Mouse (Mus musculus) CH12.LX (cell line): ENCODE results near the gene Cth. TPM values are rescaled to one million over a fixed set of nuclear protein-coding genes. Genes with fewer than 3 reads are reported as not detected.
"Not testable (repeated sequence)": the region's sequence is repeated elsewhere in the genome, so short reads cannot be mapped to it uniquely, and the experiment has no call there.

Experiments used
- DNase-seq: peaks from one replicate; pipeline ENCODE4 v3.0.0-alpha.2; 2013; ENCODE audit errors: extremely low read depth
- H3K27ac ChIP-seq: 2 replicates; pipeline ENCODE4 v1.5.1; 2012; ENCODE audit warnings: low read depth, mild to moderate bottlenecking, control low read depth, moderate library complexity; ENCODE audit not compliant: insufficient read depth
- H3K27me3 ChIP-seq: replicated peaks from 2 replicates; pipeline ENCODE3; 2012; ENCODE audit warnings: inconsistent platforms
- H3K36me3 ChIP-seq, 2 experiments: replicated peaks in 1 of 2; 2 replicates each; pipeline versions ENCODE3 to v1.6.1; 2012; ENCODE audit warnings: inconsistent platforms in 1 of 2, low read length in 1 of 2, mild to moderate bottlenecking in 1 of 2, mixed read lengths in 1 of 2, moderate library complexity in 1 of 2; ENCODE audit not compliant: control insufficient read depth in 1 of 2, insufficient read depth in 1 of 2
- H3K4me1 ChIP-seq, 2 experiments: 2 replicates each; pipeline ENCODE4 v1.6.1; 2012; ENCODE audit warnings: inconsistent platforms in 1 of 2, moderate library complexity in 1 of 2; ENCODE audit not compliant: insufficient read depth in 2 of 2, control insufficient read depth in 1 of 2
- H3K4me2 ChIP-seq: 2 replicates; pipeline ENCODE4 v1.6.1; 2012; ENCODE audit warnings: low read depth, mild to moderate bottlenecking, control low read depth; ENCODE audit not compliant: poor library complexity, insufficient read depth, severe bottlenecking
- H3K4me3 ChIP-seq, 3 experiments: fragments of 150-350 bp in 1 of 3; sonication (generic) in 1 of 3; replicated peaks in 1 of 3; 2 replicates each; pipeline versions ENCODE3 to v1.5.1; 2011 to 2012; ENCODE audit warnings: low read depth in 2 of 3, low read length in 2 of 3, mild to moderate bottlenecking in 2 of 3, moderate library complexity in 2 of 3, control low read depth in 1 of 3, improper control_type of control experiment in 1 of 3, inconsistent platforms in 1 of 3, mixed read lengths in 1 of 3; ENCODE audit not compliant: poor library complexity in 1 of 3
- H3K79me2 ChIP-seq: replicated peaks from 2 replicates; pipeline ENCODE4 v1.6.1; 2012; ENCODE audit warnings: mild to moderate bottlenecking, moderate library complexity; ENCODE audit not compliant: control insufficient read depth, poor library complexity, insufficient read depth, severe bottlenecking; ENCODE audit errors: extremely low read depth
- H3K9ac ChIP-seq: 2 replicates; pipeline ENCODE4 v1.6.1; 2012; ENCODE audit warnings: low read depth, mild to moderate bottlenecking, control low read depth, moderate library complexity; ENCODE audit not compliant: insufficient read depth
- H3K9me3 ChIP-seq: replicated peaks from 2 replicates; pipeline ENCODE3; 2012; ENCODE audit warnings: low read length, inconsistent platforms, mixed read lengths
- BHLHE40 ChIP-seq: IDR thresholded peaks from 2 replicates; pipeline ENCODE4 v1.6.1; 2011; ENCODE audit warnings: mild to moderate bottlenecking, low read depth, low read length, improper control_type of control experiment
- CTCF ChIP-seq, 2 experiments: IDR thresholded peaks in 1 of 2; conservative IDR thresholded peaks in 1 of 2; 2 replicates each; pipeline ENCODE4 v1.5.1; 2011 to 2012; ENCODE audit warnings: low read depth in 2 of 2, low read length in 2 of 2, improper control_type of control experiment in 1 of 2, inconsistent platforms in 1 of 2, mild to moderate bottlenecking in 1 of 2, moderate library complexity in 1 of 2
- E2F4 ChIP-seq: IDR thresholded peaks from 2 replicates; pipeline ENCODE4 v1.6.1; 2011; ENCODE audit warnings: low read depth, low read length, improper control_type of control experiment; ENCODE audit not compliant: insufficient replicate concordance
- GABPA ChIP-seq: IDR thresholded peaks from 2 replicates; pipeline ENCODE4 v1.6.1; 2012; ENCODE audit warnings: low read depth, low read length, improper control_type of control experiment, inconsistent platforms; ENCODE audit not compliant: insufficient replicate concordance
- IRF4 ChIP-seq: IDR thresholded peaks from 2 replicates; pipeline ENCODE4 v1.6.1; 2014; ENCODE audit warnings: low read depth, mild to moderate bottlenecking, inconsistent platforms, low read length, improper control_type of control experiment
- JUN ChIP-seq: IDR thresholded peaks from 2 replicates; pipeline ENCODE4 v1.6.1; 2011; ENCODE audit warnings: low read depth, mild to moderate bottlenecking, low read length, improper control_type of control experiment, moderate library complexity; ENCODE audit not compliant: insufficient read depth
- JUND ChIP-seq: conservative IDR thresholded peaks from 2 replicates; pipeline ENCODE4 v1.6.1; 2011; ENCODE audit warnings: low read depth, low read length, improper control_type of control experiment
- KAT2A ChIP-seq: IDR thresholded peaks from 2 replicates; pipeline ENCODE4 v1.6.1; 2012; ENCODE audit warnings: low read length, improper control_type of control experiment, inconsistent platforms; ENCODE audit not compliant: insufficient replicate concordance
- MAFK ChIP-seq: IDR thresholded peaks from 2 replicates; pipeline ENCODE4 v1.6.1; 2011; ENCODE audit warnings: low read length, improper control_type of control experiment; ENCODE audit not compliant: insufficient replicate concordance
- MAZ ChIP-seq: IDR thresholded peaks from 2 replicates; pipeline ENCODE4 v1.6.1; 2012; ENCODE audit warnings: low read depth, mild to moderate bottlenecking, inconsistent platforms, low read length, improper control_type of control experiment, moderate library complexity
- MEF2A ChIP-seq: IDR thresholded peaks from 2 replicates; pipeline ENCODE4 v1.6.1; 2014; ENCODE audit warnings: low read depth, mild to moderate bottlenecking, inconsistent platforms, low read length, improper control_type of control experiment, borderline replicate concordance
- MYC ChIP-seq: IDR thresholded peaks from 2 replicates; pipeline ENCODE4 v1.6.1; 2011; ENCODE audit warnings: low read depth, mild to moderate bottlenecking, improper control_type of control experiment, low read length
- PAX5 ChIP-seq: IDR thresholded peaks from 2 replicates; pipeline ENCODE4 v1.6.1; 2012; ENCODE audit warnings: low read length, inconsistent platforms, mixed read lengths
- POLR2A ChIP-seq: IDR thresholded peaks from 2 replicates; pipeline ENCODE4 v1.6.1; 2011; ENCODE audit warnings: low read depth, mild to moderate bottlenecking, improper control_type of control experiment, low read length
- POLR2AphosphoS2 ChIP-seq: IDR thresholded peaks from 2 replicates; pipeline ENCODE4 v1.6.1; 2011; ENCODE audit warnings: low read depth, low read length, improper control_type of control experiment
- RAD21 ChIP-seq: IDR thresholded peaks from 2 replicates; pipeline ENCODE4 v1.6.1; 2011; ENCODE audit warnings: low read depth, mild to moderate bottlenecking, low read length, improper control_type of control experiment, moderate library complexity
- SIN3A ChIP-seq: IDR thresholded peaks from 2 replicates; pipeline ENCODE4 v1.6.1; 2012; ENCODE audit warnings: low read length, improper control_type of control experiment, inconsistent platforms
- TCF12 ChIP-seq: IDR thresholded peaks from 2 replicates; pipeline ENCODE4 v1.6.1; 2014; ENCODE audit warnings: low read depth, mild to moderate bottlenecking, inconsistent platforms, low read length, improper control_type of control experiment
- UBTF ChIP-seq: IDR thresholded peaks from 2 replicates; pipeline ENCODE4 v1.6.1; 2012; ENCODE audit warnings: low read depth, mild to moderate bottlenecking, inconsistent platforms, low read length, improper control_type of control experiment, moderate library complexity
- ZNF384 ChIP-seq: IDR thresholded peaks from 2 replicates; pipeline ENCODE4 v1.6.1; 2012; ENCODE audit warnings: low read depth, low read length, improper control_type of control experiment, inconsistent platforms
- dilution Hi-C: fragments of 300-500 bp; cut with MboI; formaldehyde crosslinking; loops from 2 replicates; pipeline ENCODE4 v1.14.3; 2020; ENCODE audit warnings: low sequenced_read_pairs; ENCODE audit not compliant: extremely low pct_unique_long_range_greater_than_20kb, extremely low pct_ligation_motif_present
- in situ Hi-C: fragments of 300-500 bp; cut with MboI; formaldehyde crosslinking; loops from 3 replicates; pipeline ENCODE4 v1.14.3; 2019; ENCODE audit warnings: low sequenced_read_pairs, low pct_ligation_motif_present, low pct_unique_long_range_greater_than_20kb, mixed read lengths
- polyA plus RNA-seq: library from polyadenylated mRNA; unstranded; fragments of >175 nt; gene quantifications from 2 replicates; pipeline ENCODE4 v1.2.1, GENCODE M21; 2012; ENCODE audit warnings: low read depth; ENCODE audit not compliant: insufficient read length
- total RNA-seq, 2 experiments: library from RNA; depleted of rRNA; stranded (reverse); fragments of 300-350 nt in 1 of 2; fragments of >200 nt in 1 of 2; gene quantifications; 2 replicates each; pipeline ENCODE4 v1.2.3; 2012 to 2014

Gene Cth
- total and polyA plus RNA-seq, 3 experiments: 187 to 637 (median 370) TPM

- TF ChIP-seq KAT2A (no peak), BHLHE40 (0 out of 2 replicates have a peak, but pooled peaks have one; percentile 40), PAX5 (no peak)
- TF ChIP-seq, all 38 proteins: peak for 11
Measured at GRCm38 (mm10) chr3:157938585-157938984, 13.7 kb upstream of the Cth start (continued).

- Histone ChIP-seq H3K4me2 (no peak overlapping the region), H3K9ac (no peak overlapping the region), H3K9me3 (no peaks in the 10 kb centered on the region), H3K79me2 (no peaks in the 10 kb centered on the region), H3K4me3 (no peak overlapping the region), H3K4me1 (peaks cover 2 to 18% of the 10 kb centered on the region in 2 experiments), H3K36me3 (no peaks in the 10 kb centered on the region), H3K27ac (no peak overlapping the region), H3K27me3 (no peaks in the 10 kb centered on the region)
- DNase-seq: no peak
- in situ Hi-C loops: loop anchor here (25.0 kb wide), 1 partner anchor 328 kb away; no protein-coding TSS in a partner anchor
- dilution Hi-C loops: no loop called here
- TF ChIP-seq MAFK (no peak), CTCF (conservative IDR thresholded peaks at IDR 0.05 in 1 of 2, IDR thresholded peaks at IDR 0.05 in 1 of 2; ENCODE audit: low read depth in 2 of 2, low read length in 2 of 2) (no peak), MYC (no peak), MEF2A (no peak), POLR2A (no peak), SIN3A (no peak), IRF4 (no peak), JUND (no peak), RAD21 (no peak), GABPA (no peak), JUN (no peak), UBTF (no peak), KAT2A (no peak), E2F4 (no peak), TCF12 (no peak), MAZ (no peak), POLR2AphosphoS2 (no peak)
Measured at GRCm38 (mm10) chr3:157934301-157934823, 9.5 kb upstream of the Cth start.

- peaks cover 0 to 11% of the 10 kb centered on the region in 2 experiments; a peak in 3 of 4 replicates for H3K4me1 ChIP-seq
- H3K36me3 ChIP-seq, H3K27me3 ChIP-seq, H3K9me3 ChIP-seq, H3K27ac ChIP-seq, dilution Hi-C loops, H3K79me2 ChIP-seq, H3K4me3 ChIP-seq, DNase-seq: not testable (repeated sequence)
- in situ Hi-C loops: loop anchor here (25.0 kb wide), 1 partner anchor 329 kb away; no protein-coding TSS in a partner anchor
- peak; percentile 89 for TF ChIP-seq ZNF384
- peak overlapping the region; percentile 25; the same call in 1 of the 2 replicates for H3K9ac ChIP-seq
- H3K4me2 ChIP-seq: peak overlapping the region; percentile 55; the same call in 1 of the 2 replicates
Measured at GRCm38 (mm10) chr3:157933223-157933622, 8.3 kb upstream of the Cth start.
